Mouse (Mus musculus) testis, adult 2 months (tissue): ENCODE measurements around the gene Hivep2.

ENCODE experiments used
- CTCF ChIP-seq: fragments of 200-500 bp; IDR thresholded peaks from 2 replicates; pipeline ENCODE4 v1.5.1; 2012; ENCODE audit warnings: low read depth, mild to moderate bottlenecking, inconsistent platforms, low read length, moderate library complexity; ENCODE audit not compliant: control insufficient read depth, insufficient read depth, insufficient replicate concordance
- POLR2A ChIP-seq: fragments of 200-500 bp; IDR thresholded peaks from 2 replicates; pipeline ENCODE4 v1.6.1; 2012; ENCODE audit warnings: low read depth, mild to moderate bottlenecking, inconsistent platforms, low read length, moderate library complexity; ENCODE audit not compliant: control insufficient read depth

DNA sequence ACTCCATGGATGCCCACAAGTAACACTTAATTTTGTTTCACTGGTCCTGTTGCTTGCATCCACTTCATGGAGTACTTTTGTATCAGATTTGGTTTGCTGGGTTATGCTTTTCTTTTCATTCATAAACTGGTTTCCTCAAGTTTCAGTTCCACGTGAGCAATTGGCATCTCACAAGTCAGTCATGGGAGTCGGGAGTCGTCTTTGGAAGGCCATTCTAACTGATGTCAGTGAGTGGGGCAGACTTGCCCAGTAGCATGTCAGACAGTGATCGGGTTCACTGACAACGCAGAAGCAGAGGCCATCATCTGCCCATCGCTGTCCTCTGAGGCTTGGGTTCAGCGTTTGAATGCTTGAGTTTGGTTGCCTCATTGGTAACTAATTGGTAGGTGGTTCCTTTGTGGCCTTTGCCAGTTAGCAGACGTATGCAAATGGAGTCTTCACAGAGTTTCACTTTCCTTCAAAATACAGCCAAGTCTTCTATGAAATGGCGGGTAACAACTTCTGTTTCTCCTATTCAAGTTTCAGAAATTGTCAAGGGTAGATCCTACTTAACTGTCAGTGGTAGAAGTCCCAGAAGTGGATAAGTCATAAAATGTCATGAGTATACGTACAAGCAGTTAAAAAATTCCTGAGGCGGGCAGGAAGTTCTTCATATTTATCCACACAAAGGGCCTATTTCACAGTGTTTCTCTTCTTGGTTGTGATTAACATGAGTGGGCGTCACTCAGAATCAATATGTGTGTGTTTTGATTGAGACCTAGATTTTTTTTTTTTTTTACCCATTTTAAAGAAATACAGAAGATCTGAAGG is 76.9 kb downstream of the Hivep2 start:
- TF ChIP-seq POLR2A = no peak
- no peak for TF ChIP-seq CTCF
